15 mouse cellular contexts compared by ENCODE assay signal in the genomic region with DNA sequence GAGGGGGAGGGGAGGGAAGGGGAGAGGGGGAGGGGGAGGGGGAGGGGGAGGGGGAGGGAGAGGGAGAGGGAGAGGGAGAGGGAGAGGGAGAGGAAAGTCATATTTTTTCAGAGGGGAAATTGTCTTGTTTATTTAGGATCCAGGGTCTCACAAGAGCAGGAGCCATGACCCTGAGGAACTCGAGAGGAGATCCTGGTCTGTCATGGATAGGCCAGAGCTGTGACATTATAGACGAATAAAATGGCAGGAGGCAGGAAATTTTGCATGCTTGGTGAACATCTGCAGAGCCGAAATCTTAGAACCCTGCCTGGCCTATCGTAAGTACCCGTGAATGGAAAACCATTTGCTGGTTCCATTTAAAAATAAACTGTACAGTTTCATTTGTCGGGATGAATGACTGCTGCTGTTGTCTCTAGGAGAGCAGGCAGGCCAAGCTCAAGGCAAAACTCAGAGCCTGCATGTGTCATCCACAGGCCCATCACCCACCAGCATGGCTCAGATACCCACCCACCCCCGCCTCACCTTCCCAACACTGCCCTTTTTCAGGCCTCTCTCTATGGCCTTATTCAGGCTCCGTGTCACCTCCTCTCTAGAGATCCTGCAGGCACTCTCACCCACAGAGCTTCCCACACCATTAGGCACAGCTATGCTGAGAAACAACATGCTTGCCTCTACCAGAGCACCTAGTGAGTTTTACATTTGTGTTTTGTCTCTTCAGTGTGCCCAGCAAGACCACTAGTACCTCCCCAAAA.
DNase-seq lines count a peak whose midpoint lies in the region; ATAC-seq and TF ChIP-seq lines count a peak whose summit lies in the region.
"Had no signal": no experiment of that assay in that cellular context is flagged by ENCODE, and none has a peak within 500 bp of the region (broad histone marks: within the 10 kb centered on the region; RNA-seq: fewer than 3 reads in every experiment).

No protein-coding gene starts in this region.

- H3K4me2 ChIP-seq in kidney, embryonic 15.5 days, result no peak overlapping the region
- H3K4me2 ChIP-seq in neural tube, embryonic 13.5 days, result no peak overlapping the region
- H3K4me2 ChIP-seq in embryonic facial prominence, embryonic 11.5 days (ENCODE audit: low read depth, low read length), result no peak overlapping the region
- H3K4me2 ChIP-seq: hindbrain, embryonic 14.5 days; neural tube, embryonic 15.5 days had no signal

- intact Hi-C loops in gastrocnemius, adult 2 months (cut with DNase I), result no loop called here

- H3K4me1 ChIP-seq in kidney, embryonic 15.5 days, result 0 out of 2 replicates have a peak, but pooled peaks cover 6% of the 10 kb centered on the region
- peaks cover 6% of the 10 kb centered on the region; the same call in 1 of the 2 replicates for H3K4me1 ChIP-seq in neural tube, embryonic 13.5 days (replicated peaks)
- H3K4me1 ChIP-seq in embryonic facial prominence, embryonic 11.5 days (ENCODE audit: control insufficient read depth, insufficient read depth, low read length), result no peaks in the 10 kb centered on the region
- H3K4me1 ChIP-seq: neural tube, embryonic 15.5 days had no signal

- no peak for TF ChIP-seq CTCF in gastrocnemius, adult 2 months (IDR thresholded peaks at IDR 0.05)

- no peak overlapping the region for H3K27ac ChIP-seq in kidney, embryonic 15.5 days
- H3K27ac ChIP-seq in neural tube, embryonic 13.5 days (replicated peaks), result no peak overlapping the region
- 0 out of 2 replicates have a peak overlapping the region, but pooled peaks have one; percentile 28 for H3K27ac ChIP-seq in embryonic facial prominence, embryonic 11.5 days (replicated peaks; ENCODE audit: low read depth, low read length)
- H3K27ac ChIP-seq in gastrocnemius, adult 2 months, result no peak overlapping the region
- H3K27ac ChIP-seq: hindbrain, embryonic 14.5 days; neural tube, embryonic 15.5 days had no signal

- H3K4me3 ChIP-seq in kidney, embryonic 15.5 days (replicated peaks), result no peak overlapping the region
- H3K4me3 ChIP-seq in neural tube, embryonic 13.5 days, result no peak overlapping the region
- H3K4me3 ChIP-seq in embryonic facial prominence, embryonic 11.5 days (ENCODE audit: low read depth, low read length), result no peak overlapping the region
- H3K4me3 ChIP-seq in gastrocnemius, adult 2 months, result no peak overlapping the region
- H3K4me3 ChIP-seq: neural tube, embryonic 15.5 days had no signal

- H3K9me3 ChIP-seq in kidney, embryonic 15.5 days (replicated peaks), result no peaks in the 10 kb centered on the region
- H3K9me3 ChIP-seq in neural tube, embryonic 13.5 days, result no peaks in the 10 kb centered on the region
- H3K9me3 ChIP-seq in embryonic facial prominence, embryonic 11.5 days (replicated peaks; ENCODE audit: control insufficient read depth, low read length), result no peaks in the 10 kb centered on the region
- H3K9me3 ChIP-seq: neural tube, embryonic 15.5 days had no signal

- no peaks in the 10 kb centered on the region for H3K27me3 ChIP-seq in kidney, embryonic 15.5 days
- H3K27me3 ChIP-seq in neural tube, embryonic 13.5 days, result no peaks in the 10 kb centered on the region
- no peaks in the 10 kb centered on the region for H3K27me3 ChIP-seq in embryonic facial prominence, embryonic 11.5 days (ENCODE audit: control insufficient read depth, insufficient read depth, low read length)
- H3K27me3 ChIP-seq: neural tube, embryonic 15.5 days had no signal

- WGBS in kidney, embryonic 15.5 days, result 36% methylated on average over 8 of the region's 8 CpGs
- 65% methylated on average over 8 of the region's 8 CpGs for WGBS in neural tube, embryonic 13.5 days
- 38% methylated on average over 8 of the region's 8 CpGs for WGBS in embryonic facial prominence, embryonic 11.5 days

- no peaks in the 10 kb centered on the region for H3K36me3 ChIP-seq in kidney, embryonic 15.5 days
- H3K36me3 ChIP-seq in neural tube, embryonic 13.5 days, result no peaks in the 10 kb centered on the region
- H3K36me3 ChIP-seq in embryonic facial prominence, embryonic 11.5 days (replicated peaks; ENCODE audit: control insufficient read depth, insufficient read depth, low read depth, low read length), result no peaks in the 10 kb centered on the region
- H3K36me3 ChIP-seq: neural tube, embryonic 15.5 days had no signal

- no peak for DNase-seq in kidney, postnatal 4 days
- DNase-seq in neural tube, embryonic 10.5 days (ENCODE audit: extremely low spot score, low spot score), result no peak
- peak; percentile 47 for DNase-seq in embryonic facial prominence, embryonic 11.5 days (ENCODE audit: low spot score)
- DNase-seq in gastrocnemius, adult 2 months, result no peak
- DNase-seq in left cerebral cortex, adult 8-10 months (ENCODE audit: low spot score in 2 of 2), result no peak
- DNase-seq: cerebellum, postnatal 14 days; embryo, embryonic 11 days; gastrocnemius, postnatal 25 days; kidney, adult 11 months; liver; liver, postnatal 0 days had no signal

- no peak overlapping the region for H3K9ac ChIP-seq in kidney, embryonic 15.5 days
- no peak overlapping the region for H3K9ac ChIP-seq in neural tube, embryonic 13.5 days
- H3K9ac ChIP-seq in embryonic facial prominence, embryonic 11.5 days (replicated peaks; ENCODE audit: low read length), result no peak overlapping the region
- H3K9ac ChIP-seq: hindbrain, embryonic 14.5 days; liver, postnatal 0 days; neural tube, embryonic 15.5 days had no signal

- ATAC-seq in kidney, embryonic 15.5 days (replicated peaks; ENCODE audit: low FRiP score), result peak; percentile 80
- ATAC-seq in neural tube, embryonic 13.5 days (ENCODE audit: low read depth), result 0 out of 2 replicates have a peak, but pooled peaks have one; percentile 27
- ATAC-seq in embryonic facial prominence, embryonic 11.5 days (replicated peaks; ENCODE audit: insufficient number of reproducible peaks, low FRiP score, low TSS enrichment, low read depth), result peak; percentile 63; the same call in 1 of the 2 replicates
- ATAC-seq: liver, postnatal 0 days had no signal

Comparison
In these comparisons a context has a peak if more than half of its experiments do, and no peak if none do; other contexts are left out.
1. ATAC-seq: peak in every context shown above with its lines; median percentile 80 in kidney, embryonic 15.5 days; 63 in embryonic facial prominence, embryonic 11.5 days; 27 in neural tube, embryonic 13.5 days.